Mouse (Mus musculus) forebrain, embryonic 16.5 days (tissue): ENCODE measurements around the gene Mb21d2. TPM values are rescaled to one million over a fixed set of nuclear protein-coding genes. Genes with fewer than 3 reads are reported as not detected.
A peak's percentile ranks its signal among the peaks of the same experiment; 100 is the strongest.

ENCODE experiments used
- ATAC-seq: fragments of 200-750 bp; cut with Nextera tagmentation; 2 replicates; pipeline ENCODE4 v1.8.0; 2017; ENCODE audit warnings: mild to moderate bottlenecking, moderate library complexity
- H3K27ac ChIP-seq: fragments of 300-500 bp; sonication (generic); 2 replicates; pipeline ENCODE4 v1.5.1; 2014; ENCODE audit warnings: low read length, control low read depth
- H3K27me3 ChIP-seq: fragments of 300-500 bp; sonication (generic); replicated peaks from 2 replicates; pipeline ENCODE4 v1.6.1; 2014; ENCODE audit warnings: low read length; ENCODE audit not compliant: control insufficient read depth, insufficient read depth
- H3K36me3 ChIP-seq: fragments of 300-500 bp; sonication (generic); 2 replicates; pipeline ENCODE4 v1.6.1; 2014; ENCODE audit not compliant: control insufficient read depth, insufficient read depth
- H3K4me1 ChIP-seq: fragments of 300-500 bp; sonication (generic); replicated peaks from 2 replicates; pipeline ENCODE4 v1.6.1; 2014; ENCODE audit warnings: low read length; ENCODE audit not compliant: control insufficient read depth, insufficient read depth
- H3K4me2 ChIP-seq: fragments of 300-500 bp; sonication (generic); 2 replicates; pipeline ENCODE4 v1.6.1; 2014; ENCODE audit warnings: mild to moderate bottlenecking, low read length, control low read depth
- H3K4me3 ChIP-seq: fragments of 300-500 bp; sonication (generic); replicated peaks from 2 replicates; pipeline ENCODE4 v1.5.1; 2014; ENCODE audit warnings: mild to moderate bottlenecking, low read length, control low read depth
- H3K9ac ChIP-seq: fragments of 300-500 bp; sonication (generic); replicated peaks from 2 replicates; pipeline ENCODE4 v1.6.1; 2014; ENCODE audit warnings: low read depth, low read length, control low read depth
- H3K9me3 ChIP-seq: fragments of 300-500 bp; sonication (generic); 2 replicates; pipeline ENCODE4 v1.6.1; 2016; ENCODE audit warnings: low read length; ENCODE audit not compliant: control insufficient read depth
- WGBS: fragments of 180-500 bp; shearing (Covaris S2); extraction: QIAGEN DNeasy Blood & Tissue Kit; methylation state at CpG from one replicate; pipeline ENCODE4 v1.1.7; 2014; 5-methylcytosine and 5-hydroxymethylcytosine counted together
- polyA plus RNA-seq: library from polyadenylated mRNA; unstranded; fragments of >200 nt; fragmentation: Nextera tagmentation; extraction: Ambion mirVana; gene quantifications from 2 replicates; pipeline ENCODE4 v1.2.1, GENCODE M21; 2015

Gene Mb21d2
- polyA plus RNA-seq, 1 experiment from 2014 or later, result 9.6 TPM

DNA sequence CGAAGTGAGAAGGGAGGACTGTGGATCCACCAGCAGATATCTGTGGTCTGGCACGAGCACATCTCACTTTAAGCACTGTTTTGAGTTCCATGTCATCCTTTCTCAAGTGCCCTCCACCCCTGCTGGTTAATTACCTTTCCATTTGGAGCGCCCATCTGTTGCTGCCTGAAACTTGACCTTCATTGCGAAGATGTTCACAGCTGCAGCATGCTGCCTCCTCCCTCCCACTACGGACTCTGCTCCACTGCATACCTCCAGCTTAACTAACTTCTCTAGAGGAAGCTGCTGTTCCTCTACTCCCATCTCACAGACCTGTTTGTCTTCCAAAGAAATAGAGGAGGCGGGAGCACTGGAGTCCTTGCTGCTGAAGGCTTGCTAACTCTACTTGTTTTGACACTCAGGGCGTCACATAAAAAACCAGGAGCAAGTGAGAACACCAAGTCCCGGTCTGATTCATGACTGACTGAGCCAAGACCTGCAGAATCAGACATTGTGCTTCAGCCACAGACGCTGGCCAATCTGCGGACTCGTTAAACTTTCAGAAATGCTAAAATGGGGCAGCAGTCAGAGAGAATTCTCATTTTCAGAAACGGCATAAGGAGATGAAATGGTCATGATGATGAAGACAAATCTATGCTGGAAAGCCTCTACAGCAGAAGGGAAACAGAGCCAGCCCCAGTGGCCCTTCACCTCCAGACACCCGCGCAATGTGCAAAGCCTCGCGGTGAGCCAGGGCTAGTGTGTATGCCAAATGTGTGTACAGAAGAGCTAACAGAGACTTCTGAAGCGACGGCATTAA, 71.1 kb downstream of the Mb21d2 start:
- no peak overlapping the region; the same call in 1 of the 2 replicates for H3K4me2 ChIP-seq
- H3K9ac ChIP-seq, result no peak overlapping the region
- H3K27me3 ChIP-seq, result peaks cover 4% of the 10 kb centered on the region; the same call in 1 of the 2 replicates
- H3K9me3 ChIP-seq, result no peaks in the 10 kb centered on the region
- H3K4me3 ChIP-seq, result no peak overlapping the region
- no peaks in the 10 kb centered on the region for H3K36me3 ChIP-seq
- peak; percentile 49; the same call in 1 of the 2 replicates for ATAC-seq
- peaks cover 15% of the 10 kb centered on the region for H3K4me1 ChIP-seq
- no peak overlapping the region for H3K27ac ChIP-seq
- 58% methylated on average over 18 of the region's 18 CpGs for WGBS

DNA sequence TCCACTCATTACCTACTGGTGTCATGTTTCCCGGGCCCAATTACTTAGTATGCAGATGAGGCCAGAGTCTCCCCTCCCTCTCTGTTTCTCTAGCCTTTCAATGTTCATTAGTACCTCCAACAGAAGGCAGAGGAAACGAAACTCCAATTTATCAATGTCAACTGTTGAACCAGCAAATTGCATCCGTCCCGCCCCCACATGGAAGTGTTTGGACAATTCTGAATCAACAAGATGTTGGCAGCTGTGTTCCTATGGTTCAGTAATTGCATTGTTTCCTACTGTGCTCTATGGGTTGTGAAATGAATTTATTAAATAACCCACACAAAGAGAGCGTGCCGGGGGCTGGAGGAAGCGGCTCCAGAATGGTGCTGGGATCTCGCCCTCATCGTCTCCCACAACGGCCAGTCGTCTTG, 78.1 kb downstream of the Mb21d2 start:
- WGBS, result 6% methylated on average over 11 of the region's 11 CpGs
- Histone ChIP-seq H3K4me1 (peaks cover 16% of the 10 kb centered on the region), H3K36me3 (no peaks in the 10 kb centered on the region), H3K4me2 (peak overlapping the region; percentile 37), H3K27ac (no peak overlapping the region), H3K9me3 (no peaks in the 10 kb centered on the region), H3K9ac (no peak overlapping the region), H3K4me3 (no peak overlapping the region), H3K27me3 (peaks cover 8% of the 10 kb centered on the region)
- ATAC-seq, result peak; percentile 90

DNA sequence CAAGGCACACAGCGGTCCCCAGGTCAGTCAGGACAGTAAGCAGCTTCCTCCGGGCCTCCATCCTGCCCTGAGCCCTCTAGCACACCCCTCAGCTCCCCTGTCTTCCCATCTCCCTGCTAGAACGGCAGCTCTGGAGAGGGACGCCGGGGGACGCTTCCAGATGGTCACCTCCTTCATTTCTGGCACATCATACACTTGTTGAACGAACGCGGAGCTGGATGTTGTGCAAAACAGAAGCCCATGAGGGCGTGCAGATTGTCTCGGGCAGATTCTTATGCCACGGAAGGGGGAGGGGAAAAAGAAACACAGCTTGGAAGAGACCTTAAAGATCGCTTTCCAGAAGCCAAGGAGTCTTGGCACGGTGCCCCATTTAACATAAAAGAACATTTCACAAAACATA, 78.6 kb downstream of the Mb21d2 start:
- Histone ChIP-seq H3K4me2 (peak overlapping the region; percentile 37), H3K9me3 (no peaks in the 10 kb centered on the region), H3K27ac (no peak overlapping the region), H3K36me3 (no peaks in the 10 kb centered on the region), H3K4me3 (no peak overlapping the region), H3K27me3 (peaks cover 10% of the 10 kb centered on the region), H3K4me1 (peaks cover 16% of the 10 kb centered on the region), H3K9ac (no peak overlapping the region)
- ATAC-seq, result peak; percentile 73
- 29% methylated on average over 14 of the region's 14 CpGs for WGBS

DNA sequence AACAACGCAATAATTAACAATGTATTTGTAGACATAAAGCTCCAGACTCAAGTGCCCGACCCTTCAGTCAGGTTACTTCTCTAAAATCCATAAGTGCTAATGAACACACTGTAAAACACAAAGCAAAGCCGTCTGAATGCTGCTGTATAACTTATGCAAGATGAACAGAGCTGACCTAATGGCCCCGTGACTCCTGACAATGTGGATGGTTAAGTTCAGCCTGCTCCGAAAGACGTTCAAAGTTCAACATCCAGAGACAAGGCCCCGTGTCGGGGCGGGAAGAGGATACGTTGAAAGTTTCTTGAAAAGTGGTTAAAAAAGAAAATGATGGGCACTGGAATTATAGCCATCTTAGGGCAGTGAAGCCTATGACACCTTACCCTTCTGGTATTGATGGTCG, 83.3 kb downstream of the Mb21d2 start:
- no peak for ATAC-seq
- no peak overlapping the region for H3K4me3 ChIP-seq
- H3K9ac ChIP-seq, result no peak overlapping the region
- WGBS, result 88% methylated on average over 11 of the region's 11 CpGs
- H3K27me3 ChIP-seq, result peaks cover 10% of the 10 kb centered on the region; the same call in 1 of the 2 replicates
- no peak overlapping the region for H3K4me2 ChIP-seq
- no peaks in the 10 kb centered on the region for H3K9me3 ChIP-seq
- H3K27ac ChIP-seq, result no peak overlapping the region
- H3K36me3 ChIP-seq, result no peaks in the 10 kb centered on the region
- H3K4me1 ChIP-seq, result peaks cover 10% of the 10 kb centered on the region

DNA sequence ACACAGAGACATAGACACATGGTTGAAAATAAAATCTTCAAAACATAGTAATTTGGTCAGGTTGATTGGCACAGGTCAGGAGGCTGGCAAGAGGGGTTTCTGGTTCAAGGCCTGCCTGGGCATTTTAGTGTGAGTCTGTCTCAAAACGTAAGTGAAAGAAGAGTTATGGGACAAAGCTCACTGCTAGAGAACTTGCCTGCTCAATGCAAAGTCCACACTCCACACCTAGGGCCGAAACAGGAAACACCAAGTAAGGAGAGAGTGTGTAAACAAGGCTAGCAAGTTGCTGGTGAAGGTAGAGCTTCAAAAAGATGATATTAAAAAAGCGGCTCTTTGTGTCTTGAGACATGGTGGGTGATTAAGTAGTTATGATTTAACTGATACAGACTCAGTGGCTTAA, 84.1 kb downstream of the Mb21d2 start:
- H3K27me3 ChIP-seq, result peaks cover 10% of the 10 kb centered on the region; the same call in 1 of the 2 replicates
- H3K36me3 ChIP-seq, result no peaks in the 10 kb centered on the region
- H3K4me2 ChIP-seq, result no peak overlapping the region
- H3K27ac ChIP-seq, result no peak overlapping the region
- H3K9me3 ChIP-seq, result no peaks in the 10 kb centered on the region
- H3K4me3 ChIP-seq, result no peak overlapping the region
- peaks cover 12% of the 10 kb centered on the region for H3K4me1 ChIP-seq
- ATAC-seq, result no peak
- H3K9ac ChIP-seq, result no peak overlapping the region
- WGBS, result 91% methylated on average over 3 of the region's 3 CpGs

DNA sequence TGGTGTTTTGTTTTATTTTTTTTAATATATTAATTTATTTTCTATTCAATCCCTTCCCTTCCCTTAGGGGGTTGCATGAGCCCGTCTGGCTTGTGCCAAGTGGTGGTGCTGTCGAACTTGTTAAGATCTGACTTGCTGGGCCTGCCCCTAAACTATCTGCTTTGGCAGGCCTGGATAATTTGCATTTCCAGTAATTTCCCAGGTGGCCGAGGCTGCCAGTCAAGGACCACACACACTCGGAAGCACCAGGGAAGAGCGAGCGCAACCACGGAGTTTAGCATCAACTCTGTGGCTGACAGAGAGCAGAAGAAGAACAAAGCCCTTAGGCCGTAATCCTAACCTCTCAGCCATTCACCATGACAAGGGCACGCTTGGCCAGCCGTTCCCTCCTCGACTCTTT, 88.4 kb downstream of the Mb21d2 start:
- Histone ChIP-seq H3K4me1 (peaks cover 14% of the 10 kb centered on the region), H3K27ac (no peak overlapping the region), H3K27me3 (0 out of 2 replicates have a peak, but pooled peaks cover 5% of the 10 kb centered on the region), H3K4me2 (no peak overlapping the region), H3K9ac (no peak overlapping the region), H3K36me3 (no peaks in the 10 kb centered on the region), H3K4me3 (no peak overlapping the region), H3K9me3 (no peaks in the 10 kb centered on the region)
- 3% methylated on average over 11 of the region's 11 CpGs for WGBS
- ATAC-seq, result peak; percentile 68

DNA sequence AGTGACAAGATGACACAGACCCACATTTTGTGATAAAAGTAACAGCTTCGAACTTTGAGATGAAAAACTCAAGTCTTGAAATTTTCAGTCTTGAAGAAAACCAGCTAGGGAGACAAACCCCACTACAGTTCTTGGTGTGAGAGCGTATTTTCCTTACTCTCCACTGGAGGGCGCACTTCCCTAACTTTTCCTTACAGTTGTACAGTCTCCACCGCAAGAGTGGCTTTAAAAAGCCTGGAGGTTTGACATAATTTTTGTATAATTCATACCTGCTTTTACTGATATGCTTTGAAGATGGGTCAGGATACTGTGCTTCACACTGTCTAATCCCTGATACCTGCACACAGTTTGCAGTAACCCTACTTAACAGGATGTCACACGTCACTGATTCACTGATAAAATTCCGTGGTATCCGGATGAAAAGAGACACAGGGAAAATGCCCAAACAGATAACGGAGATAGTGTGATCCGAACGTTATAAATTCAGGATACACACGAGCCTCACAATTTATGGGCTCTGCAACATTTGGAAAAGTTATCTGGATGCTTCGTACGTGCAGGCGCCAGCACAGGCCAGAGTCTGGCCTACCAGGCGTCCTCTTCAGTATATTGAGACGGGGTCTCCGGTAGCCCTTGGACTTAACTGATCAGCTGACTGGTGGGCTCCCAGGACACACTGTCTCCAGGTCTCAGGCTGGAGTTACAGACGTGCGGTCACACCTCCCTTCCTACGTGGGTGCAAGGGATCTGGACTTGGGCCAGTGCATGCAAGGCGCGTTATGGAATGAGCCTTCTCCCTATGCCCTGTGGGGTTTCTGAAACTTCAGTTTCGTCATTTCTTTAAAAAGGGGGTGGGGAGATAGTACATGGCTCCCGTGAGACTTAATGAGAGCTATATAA, 89.1 kb downstream of the Mb21d2 start:
- H3K27me3 ChIP-seq, result 0 out of 2 replicates have a peak, but pooled peaks cover 4% of the 10 kb centered on the region
- 59% methylated on average over 24 of the region's 24 CpGs for WGBS
- H3K4me3 ChIP-seq, result no peak overlapping the region
- H3K27ac ChIP-seq, result no peak overlapping the region
- H3K9me3 ChIP-seq, result no peaks in the 10 kb centered on the region
- peaks cover 14% of the 10 kb centered on the region for H3K4me1 ChIP-seq
- H3K36me3 ChIP-seq, result no peaks in the 10 kb centered on the region
- H3K4me2 ChIP-seq, result no peak overlapping the region
- no peak overlapping the region for H3K9ac ChIP-seq
- ATAC-seq, result peak; percentile 69

DNA sequence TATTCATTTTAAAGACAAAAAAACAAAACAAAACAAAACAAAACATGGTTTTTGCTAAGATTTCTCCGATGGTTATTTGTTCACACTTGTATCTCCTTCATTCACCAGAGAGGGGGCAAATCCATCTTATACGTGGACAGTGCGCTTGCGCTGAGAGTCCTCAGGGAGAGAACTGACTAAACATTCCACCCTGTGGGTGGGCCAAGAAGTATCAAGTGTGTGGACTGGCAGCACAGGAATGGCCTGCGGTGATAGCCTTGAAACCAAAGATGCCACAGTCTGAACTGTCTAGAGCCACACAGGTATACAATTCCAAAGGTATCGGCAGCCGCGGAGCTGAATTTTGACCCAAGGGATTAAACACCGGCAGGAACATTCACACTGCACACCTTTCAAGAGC, 89.9 kb downstream of the Mb21d2 start:
- 85% methylated on average over 9 of the region's 9 CpGs for WGBS
- Histone ChIP-seq H3K4me3 (no peak overlapping the region), H3K9me3 (no peaks in the 10 kb centered on the region), H3K4me2 (no peak overlapping the region), H3K27ac (no peak overlapping the region), H3K4me1 (peaks cover 14% of the 10 kb centered on the region), H3K9ac (no peak overlapping the region), H3K27me3 (0 out of 2 replicates have a peak, but pooled peaks cover 4% of the 10 kb centered on the region), H3K36me3 (no peaks in the 10 kb centered on the region)
- no peak for ATAC-seq

DNA sequence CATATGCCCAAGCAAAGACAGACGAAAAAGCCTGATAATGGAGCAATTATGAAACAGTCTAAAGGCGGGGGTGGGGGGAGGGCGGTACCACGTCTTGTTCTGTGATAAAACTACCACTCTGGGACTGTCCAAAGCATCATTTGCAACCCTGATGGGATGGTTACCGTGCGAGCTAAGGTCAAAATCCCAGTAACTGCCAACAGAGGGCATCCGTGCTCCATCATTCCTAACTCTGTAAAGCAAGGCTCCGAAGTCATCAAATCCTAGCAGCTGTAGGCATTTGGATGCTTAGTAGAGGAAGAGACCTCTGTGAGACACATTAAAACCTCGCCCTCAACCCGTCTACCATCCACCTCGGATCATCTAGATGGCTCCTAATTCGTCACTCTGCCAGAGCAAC, 91.5 kb downstream of the Mb21d2 start:
- peak; percentile 49 for ATAC-seq
- Histone ChIP-seq H3K9ac (no peak overlapping the region), H3K9me3 (no peaks in the 10 kb centered on the region), H3K27me3 (0 out of 2 replicates have a peak, but pooled peaks cover 4% of the 10 kb centered on the region), H3K27ac (no peak overlapping the region), H3K4me1 (peaks cover 14% of the 10 kb centered on the region), H3K4me2 (no peak overlapping the region), H3K36me3 (no peaks in the 10 kb centered on the region), H3K4me3 (no peak overlapping the region)
- WGBS, result 18% methylated on average over 12 of the region's 12 CpGs
